Mouse (Mus musculus) left cerebral cortex, postnatal 36 days (tissue): ENCODE data around the gene Mbd4. TPM values are rescaled to one million over a fixed set of nuclear protein-coding genes. Genes with fewer than 3 reads are reported as not detected.

ENCODE experiments used
- total RNA-seq, 2 experiments: library from RNA; stranded (reverse); gene quantifications; 2 replicates each; pipeline ENCODE4 v1.2.3; 2021

The Mbd4 gene
- total RNA-seq, 2 experiments from 2014 or later, result 8.2 to 9.0 TPM

Other genes starting within 250 kb of the Mbd4 start
- 10 to 100 TPM; 90.3 to 90.7 TPM for gene Raf1, start 176.7 kb downstream of the Mbd4 start, total RNA-seq
- 1 to 10 TPM; 1.4 to 2.1 TPM for gene Tmem40, start 91.0 kb downstream of the Mbd4 start, total RNA-seq
- gene Cand2, start 78.8 kb downstream of the Mbd4 start, total RNA-seq, result 1 to 10 TPM; 2.0 to 2.3 TPM
- 100 to 1,000 TPM; 444 to 498 TPM for gene Rpl32, start 44.6 kb downstream of the Mbd4 start, total RNA-seq
- 1 to 10 TPM; 3.8 to 5.3 TPM for gene Efcab12, start 15.0 kb downstream of the Mbd4 start, total RNA-seq
- gene Ift122, start 99 bp upstream of the Mbd4 start, total RNA-seq, result 10 to 100 TPM; 27.0 to 31.0 TPM
- under 1 TPM; 0.17 to 0.70 TPM for gene Rho, start 78.4 kb upstream of the Mbd4 start, total RNA-seq
- not detected for gene H1foo, start 91.6 kb upstream of the Mbd4 start, total RNA-seq
- gene Plxnd1, start 141.6 kb upstream of the Mbd4 start, total RNA-seq, result 100 to 1,000 TPM; 115 to 121 TPM